Mouse (Mus musculus) forebrain, postnatal 0 days (tissue): ENCODE results near the gene Lrrc1. TPM values are rescaled to one million over a fixed set of nuclear protein-coding genes. Genes with fewer than 3 reads are reported as not detected.
"Not testable (repeated sequence)": the region's sequence is repeated elsewhere in the genome, so short reads cannot be mapped to it uniquely, and the experiment has no call there.

Experiments
- ATAC-seq: fragments of 200-750 bp; cut with Nextera tagmentation; 2 replicates; pipeline ENCODE4 v1.8.0; 2017; ENCODE audit warnings: mild to moderate bottlenecking, moderate library complexity
- DNase-seq: peaks from one replicate; pipeline ENCODE4 v3.0.0-alpha.2; 2015
- H3K27ac ChIP-seq: fragments of 300-500 bp; sonication (generic); 2 replicates; pipeline ENCODE4 v1.5.1; 2014; ENCODE audit warnings: low read depth, mild to moderate bottlenecking, antibody characterized with exemption, low read length, moderate library complexity, mixed read lengths
- H3K27me3 ChIP-seq: fragments of 300-500 bp; sonication (generic); 2 replicates; pipeline ENCODE4 v1.6.1; 2014; ENCODE audit warnings: mild to moderate bottlenecking, low read length, mixed read lengths; ENCODE audit not compliant: insufficient read depth
- H3K36me3 ChIP-seq: fragments of 300-500 bp; sonication (generic); 2 replicates; pipeline ENCODE4 v1.6.1; 2014; ENCODE audit warnings: mild to moderate bottlenecking, moderate library complexity; ENCODE audit not compliant: insufficient read depth
- H3K4me1 ChIP-seq: fragments of 300-500 bp; sonication (generic); 2 replicates; pipeline ENCODE4 v1.6.1; 2014; ENCODE audit warnings: antibody characterized with exemption; ENCODE audit not compliant: insufficient read depth
- H3K4me2 ChIP-seq: fragments of 300-500 bp; sonication (generic); 2 replicates; pipeline ENCODE4 v1.6.1; 2014; ENCODE audit warnings: low read depth, mild to moderate bottlenecking, moderate library complexity
- H3K4me3 ChIP-seq: fragments of 300-500 bp; sonication (generic); 2 replicates; pipeline ENCODE4 v1.5.1; 2014; ENCODE audit warnings: low read depth, low read length, mixed read lengths
- H3K9ac ChIP-seq: fragments of 300-500 bp; sonication (generic); 2 replicates; pipeline ENCODE4 v1.6.1; 2014; ENCODE audit warnings: mild to moderate bottlenecking
- H3K9me3 ChIP-seq: fragments of 300-500 bp; sonication (generic); 2 replicates; pipeline ENCODE4 v1.6.1; 2016; ENCODE audit warnings: low read length
- CTCF ChIP-seq: sonication (generic); IDR thresholded peaks from 2 replicates; pipeline ENCODE4 v1.5.1; 2016; ENCODE audit warnings: antibody characterized with exemption, control low read depth, low read depth
- WGBS: fragments of 180-500 bp; shearing (Covaris S2); extraction: QIAGEN DNeasy Blood & Tissue Kit; methylation state at CpG from one replicate; pipeline ENCODE4 v1.1.7; 2014; 5-methylcytosine and 5-hydroxymethylcytosine counted together
- polyA plus RNA-seq: library from polyadenylated mRNA; unstranded; fragments of >200 nt; fragmentation: Nextera tagmentation; extraction: Ambion mirVana; gene quantifications from 2 replicates; pipeline ENCODE4 v1.2.1, GENCODE M21; 2015
- total RNA-seq: library from RNA; depleted of rRNA; stranded (reverse); fragments of >200 nt; gene quantifications from 2 replicates; pipeline ENCODE4 v1.2.3, GENCODE M21; 2014

Gene Lrrc1
- total and polyA plus RNA-seq, 2 experiments from 2014 or later: 5.4 to 14.8 TPM

DNA sequence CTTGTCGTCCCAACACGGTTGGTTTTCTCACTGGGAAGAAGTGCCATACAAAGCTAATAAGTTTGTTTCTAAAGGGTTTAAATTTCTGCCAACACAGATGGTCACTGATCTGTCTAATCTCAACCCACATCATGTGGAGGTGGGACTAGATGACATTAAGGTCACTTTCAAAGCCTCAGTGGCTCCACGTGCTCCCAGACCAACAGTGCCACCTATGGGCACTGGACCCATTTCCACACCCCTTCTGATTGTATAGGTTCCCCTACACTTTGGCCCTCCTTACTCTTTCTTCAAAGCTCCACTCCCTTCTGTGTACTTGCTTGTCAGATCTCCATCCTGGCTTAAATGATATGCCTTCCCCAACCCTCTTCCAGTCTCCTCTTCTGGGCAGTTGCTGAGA, 35.2 kb upstream of the Lrrc1 start:
- Histone ChIP-seq H3K4me1 (no peaks in the 10 kb centered on the region), H3K9ac (no peak overlapping the region), H3K27me3 (no peaks in the 10 kb centered on the region), H3K36me3 (no peaks in the 10 kb centered on the region), H3K4me3 (no peak overlapping the region), H3K27ac (no peak overlapping the region), H3K4me2 (no peak overlapping the region), H3K9me3 (no peaks in the 10 kb centered on the region)
- no peak for TF ChIP-seq CTCF
- no peak for ATAC-seq
- no peak for DNase-seq
- WGBS: 55% methylated on average over 3 of the region's 3 CpGs

DNA sequence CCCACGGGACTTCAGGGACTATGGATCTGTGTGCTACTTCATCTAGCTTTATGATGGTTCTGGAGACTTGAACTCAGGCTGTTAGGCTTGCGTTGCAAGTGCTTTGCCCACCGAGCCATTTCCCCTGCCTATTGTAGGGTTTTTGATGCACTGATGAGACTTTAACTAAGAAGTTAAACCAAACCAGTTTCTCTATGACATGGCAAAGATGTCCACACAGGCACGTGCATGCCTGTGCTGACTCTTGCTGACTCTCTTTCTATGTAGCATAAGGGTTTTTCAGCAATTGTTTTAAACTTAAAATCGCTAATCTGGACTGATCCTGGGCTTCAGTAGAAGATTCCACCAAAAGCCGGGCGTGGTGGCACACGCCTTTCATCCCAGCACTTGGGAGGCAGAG, 33.3 kb upstream of the Lrrc1 start:
- Histone ChIP-seq H3K36me3 (no peaks in the 10 kb centered on the region), H3K4me2 (no peak overlapping the region), H3K4me3 (no peak overlapping the region), H3K9me3 (no peaks in the 10 kb centered on the region), H3K4me1 (no peaks in the 10 kb centered on the region), H3K27ac (no peak overlapping the region), H3K27me3 (no peaks in the 10 kb centered on the region), H3K9ac (no peak overlapping the region)
- ATAC-seq (no peak), DNase-seq (no peak)
- TF ChIP-seq CTCF: no peak
- WGBS: 97% methylated on average over 8 of the region's 8 CpGs

- no peak for TF ChIP-seq CTCF
- no peaks in the 10 kb centered on the region for H3K27me3 ChIP-seq
- no peak overlapping the region for H3K27ac ChIP-seq
- no peak for ATAC-seq
- H3K4me1 ChIP-seq: no peaks in the 10 kb centered on the region
- H3K4me2 ChIP-seq: no peak overlapping the region
- H3K9me3 ChIP-seq: no peaks in the 10 kb centered on the region
- H3K4me3 ChIP-seq: no peak overlapping the region
- no peaks in the 10 kb centered on the region for H3K36me3 ChIP-seq
- no peak for DNase-seq
- no peak overlapping the region for H3K9ac ChIP-seq
Measured at GRCm38 (mm10) chr9:77577409-77577808, 32.7 kb upstream of the Lrrc1 start.

DNA sequence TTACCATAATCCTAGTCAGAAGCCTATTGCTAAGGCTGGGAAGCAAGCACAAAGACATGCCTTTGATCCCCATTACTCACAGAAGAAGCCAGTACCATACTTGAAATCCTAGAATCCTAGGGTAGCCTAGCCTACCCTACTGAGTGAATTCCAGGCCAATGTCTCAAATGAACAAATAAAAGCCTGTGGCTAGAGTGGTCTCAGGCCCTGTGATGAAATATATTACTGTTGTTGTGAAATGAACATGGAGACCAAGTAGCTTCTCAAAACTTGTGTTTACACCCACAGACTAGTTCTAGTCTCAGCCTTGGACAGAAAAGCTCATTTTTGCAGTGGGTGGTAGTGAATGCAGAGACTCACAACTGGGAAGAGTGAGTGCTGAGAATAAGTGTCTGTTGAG, 31.6 kb upstream of the Lrrc1 start:
- Histone ChIP-seq H3K4me2 (no peak overlapping the region), H3K36me3 (no peaks in the 10 kb centered on the region), H3K27ac (no peak overlapping the region), H3K4me1 (no peaks in the 10 kb centered on the region), H3K9me3 (no peaks in the 10 kb centered on the region), H3K27me3 (no peaks in the 10 kb centered on the region), H3K9ac (no peak overlapping the region), H3K4me3 (no peak overlapping the region)
- TF ChIP-seq CTCF: no peak
- ATAC-seq: no peak
- no peak for DNase-seq

- H3K27ac ChIP-seq, DNase-seq, ATAC-seq, H3K9ac ChIP-seq, H3K4me3 ChIP-seq, H3K36me3 ChIP-seq, H3K9me3 ChIP-seq, H3K27me3 ChIP-seq, H3K4me1 ChIP-seq, H3K4me2 ChIP-seq: not testable (repeated sequence)
- 33% methylated on average over 4 of the region's 4 CpGs for WGBS
Measured at GRCm38 (mm10) chr9:77574996-77575395, 30.3 kb upstream of the Lrrc1 start.

GRCm38 (mm10) chr9:77571851-77572250, 27.2 kb upstream of the Lrrc1 start:
- Histone ChIP-seq H3K4me2 (no peak overlapping the region), H3K4me3 (no peak overlapping the region), H3K27me3 (no peaks in the 10 kb centered on the region), H3K9ac (no peak overlapping the region), H3K4me1 (0 out of 2 replicates have a peak, but pooled peaks cover 6% of the 10 kb centered on the region), H3K36me3 (no peaks in the 10 kb centered on the region), H3K9me3 (no peaks in the 10 kb centered on the region), H3K27ac (no peak overlapping the region)
- no peak for TF ChIP-seq CTCF
- DNase-seq (no peak), ATAC-seq (no peak)
- 68% methylated on average over 4 of the region's 4 CpGs for WGBS

DNA sequence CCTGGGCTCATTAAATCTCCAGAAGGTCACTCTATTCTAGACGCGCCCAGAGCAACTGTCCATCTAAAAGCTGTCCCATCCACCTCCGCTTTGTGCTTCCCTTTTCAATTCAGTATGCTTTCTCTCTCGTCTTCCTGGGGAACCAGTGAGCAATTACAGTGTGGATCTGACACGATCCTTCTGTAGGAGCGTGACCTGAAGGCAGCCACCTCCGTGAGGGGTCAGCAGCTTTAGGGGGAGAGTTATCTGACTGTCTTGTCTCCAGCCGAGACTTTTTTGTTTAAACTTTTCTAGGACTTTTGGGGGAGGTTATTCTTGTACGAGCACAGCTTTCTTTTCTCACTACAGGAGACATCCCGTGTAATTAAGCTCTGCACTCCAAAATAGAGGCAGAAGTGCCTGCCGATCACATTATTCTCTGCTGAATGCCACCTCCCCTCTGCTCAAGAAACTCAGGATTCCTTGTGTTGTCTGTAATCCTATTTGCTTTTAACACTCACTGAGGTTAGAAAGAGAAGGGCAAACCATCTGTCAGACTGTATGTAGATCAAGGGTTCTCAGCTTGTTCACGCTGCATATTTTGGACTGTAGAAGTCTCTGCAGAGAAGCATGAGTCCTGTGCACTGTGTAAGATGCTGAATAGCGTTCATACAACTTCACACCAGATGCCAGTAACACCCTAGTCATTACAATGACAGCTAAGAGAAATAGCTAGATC, 24.3 kb upstream of the Lrrc1 start:
- TF ChIP-seq CTCF: no peak
- Histone ChIP-seq H3K27ac (no peak overlapping the region), H3K36me3 (no peaks in the 10 kb centered on the region), H3K4me3 (no peak overlapping the region), H3K9ac (no peak overlapping the region), H3K4me1 (0 out of 2 replicates have a peak, but pooled peaks cover 6% of the 10 kb centered on the region), H3K27me3 (no peaks in the 10 kb centered on the region), H3K9me3 (no peaks in the 10 kb centered on the region), H3K4me2 (no peak overlapping the region)
- 17% methylated on average over 13 of the region's 13 CpGs for whole genome bisulfite sequencing
- peak; percentile 97 for ATAC-seq
- DNase-seq: peak; percentile 47

GRCm38 (mm10) chr9:77561827-77562226, 17.2 kb upstream of the Lrrc1 start:
- no peaks in the 10 kb centered on the region for H3K4me1 ChIP-seq
- H3K36me3 ChIP-seq: no peaks in the 10 kb centered on the region
- no peak overlapping the region for H3K4me3 ChIP-seq
- H3K27me3 ChIP-seq: no peaks in the 10 kb centered on the region
- no peak overlapping the region for H3K9ac ChIP-seq
- no peak for DNase-seq
- H3K27ac ChIP-seq: no peak overlapping the region
- no peak for ATAC-seq
- TF ChIP-seq CTCF: no peak
- 0 out of 2 replicates have a peak, but pooled peaks cover 3% of the 10 kb centered on the region for H3K9me3 ChIP-seq
- H3K4me2 ChIP-seq: no peak overlapping the region
